Mouse (Mus musculus): ENCODE measurements around the gene Gm20661.

Gene Gm20661

DNA sequence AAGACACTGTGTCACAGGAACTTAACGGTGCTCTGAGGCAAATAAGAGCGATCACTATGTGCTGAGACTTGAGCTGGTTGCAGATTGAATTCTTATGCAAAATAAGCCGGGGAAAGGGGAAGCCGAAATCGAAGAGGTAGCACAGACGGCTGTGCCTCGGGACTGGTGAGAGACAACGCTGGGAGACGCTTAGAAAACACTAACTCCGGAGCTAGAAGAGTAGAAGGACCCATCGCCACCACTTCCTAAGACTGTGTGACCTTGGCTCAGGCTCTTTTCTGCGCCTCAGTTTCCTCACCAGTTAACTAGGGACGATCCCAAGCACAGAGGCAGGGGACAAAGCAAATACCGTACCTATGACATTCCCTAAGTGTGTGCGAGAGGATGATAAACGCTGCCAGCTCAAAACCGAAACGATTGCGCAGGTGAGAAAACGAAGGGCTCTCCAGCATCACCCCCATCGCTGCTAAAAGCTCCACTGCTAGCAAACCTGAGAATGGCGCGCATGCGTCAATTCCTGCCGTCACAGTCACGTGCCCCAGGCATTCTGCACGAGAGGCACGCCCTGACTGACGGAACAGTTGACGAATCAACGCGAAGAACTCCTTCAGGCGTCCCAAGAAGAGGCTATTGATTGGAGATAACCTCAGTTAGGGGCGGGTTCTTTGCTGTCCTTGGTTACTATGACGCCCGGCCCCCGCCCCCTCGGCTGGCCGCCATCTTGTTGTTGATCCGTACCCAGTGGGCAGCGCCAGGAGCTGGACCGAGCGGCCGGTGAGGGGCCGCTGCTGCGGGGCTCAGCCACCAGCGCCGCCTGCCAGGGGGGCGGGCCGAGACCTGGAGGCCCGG, 19.3 kb downstream of the Gm20661 start, which contains the start of gene Ip6k1:
Ip6k1 (plus strand) TSS at position 580 of the 849 bp plus-strand sequence.
- peak; percentile 100 for DNase-seq (ENCODE audit: low read depth, low spot score)

GRCm38 (mm10) chr9:108002778-108003530, 20.1 kb downstream of the Gm20661 start:
- DNase-seq (ENCODE audit: low read depth, low spot score) = no peak

GRCm38 (mm10) chr9:108003531-108003890, 20.7 kb downstream of the Gm20661 start:
- no peak for DNase-seq (ENCODE audit: low read depth, low spot score)

- peak; percentile 63 for DNase-seq (ENCODE audit: low read depth, low spot score)
Measured at GRCm38 (mm10) chr9:108008041-108008440, 25.2 kb downstream of the Gm20661 start.

DNA sequence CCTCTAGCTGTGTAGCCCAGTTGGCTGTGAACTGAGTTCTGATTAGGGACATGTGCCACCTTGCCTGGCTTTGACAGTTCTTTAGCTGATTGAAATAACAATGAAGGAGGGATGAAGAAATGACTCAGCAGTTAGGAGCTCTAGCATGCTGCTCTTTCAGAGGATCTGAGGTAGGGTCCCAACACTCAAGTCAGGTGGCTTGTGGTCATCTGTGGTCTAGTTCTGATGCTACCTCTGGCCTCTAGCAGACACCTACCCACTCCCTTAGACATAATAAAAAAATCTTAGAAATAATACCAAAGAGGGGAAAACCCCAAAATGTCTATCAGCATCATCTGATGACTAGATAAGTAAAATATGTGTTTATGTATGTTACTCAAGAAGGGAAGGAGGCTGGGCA, 27.5 kb downstream of the Gm20661 start:
- no peak for DNase-seq (ENCODE audit: low read depth, low spot score)

- peak; percentile 60 for DNase-seq (ENCODE audit: low read depth, low spot score)
Measured at GRCm38 (mm10) chr9:108013577-108013976, 30.7 kb downstream of the Gm20661 start.

- DNase-seq (ENCODE audit: low read depth, low spot score) = no peak
Measured at GRCm38 (mm10) chr9:108017127-108017526, 34.3 kb downstream of the Gm20661 start.

DNA sequence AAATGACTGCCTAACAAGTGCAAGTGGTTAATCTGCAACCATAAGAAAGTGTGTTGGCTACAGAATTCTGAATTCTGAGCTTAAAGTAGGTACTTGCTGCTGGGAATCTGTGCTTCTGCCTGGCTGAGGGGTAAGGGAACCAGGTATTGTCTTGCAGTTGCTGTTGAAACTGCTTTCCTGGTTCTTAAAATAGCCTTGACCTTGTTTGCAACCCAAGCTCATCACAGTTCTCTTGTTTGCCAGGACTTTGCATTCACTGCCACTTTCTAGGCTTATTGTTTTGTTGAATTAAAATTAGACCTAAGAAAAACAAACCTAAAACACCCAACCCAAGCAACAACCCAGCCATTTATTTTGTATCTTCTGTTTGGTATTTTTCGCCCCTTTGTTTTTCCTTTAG, 37.9 kb downstream of the Gm20661 start:
- DNase-seq (ENCODE audit: low read depth, low spot score) = no peak

- DNase-seq (ENCODE audit: low read depth, low spot score) = no peak
Measured at GRCm38 (mm10) chr9:108023216-108023615, 40.4 kb downstream of the Gm20661 start.

DNA sequence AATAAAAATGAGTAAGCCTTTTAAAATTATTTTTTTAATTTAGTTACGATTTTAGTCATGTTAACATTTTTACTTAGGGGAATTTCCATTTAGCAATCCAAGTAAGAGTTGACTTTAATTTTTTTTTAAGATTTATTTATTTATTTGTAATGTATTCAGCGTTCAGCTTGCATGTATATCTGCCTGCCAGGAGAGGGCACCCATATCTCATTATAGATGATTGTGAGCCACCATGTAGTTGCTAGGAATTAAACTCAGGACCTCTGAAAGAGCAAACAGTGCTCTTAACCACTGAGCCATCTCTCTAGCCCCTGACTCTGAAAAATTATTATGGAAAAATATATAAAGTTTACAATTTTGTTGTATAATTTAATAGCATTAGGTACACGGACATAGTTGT, 43.7 kb downstream of the Gm20661 start:
- no peak for DNase-seq (ENCODE audit: low read depth, low spot score)

GRCm38 (mm10) chr9:108027867-108028266, 45.0 kb downstream of the Gm20661 start:
- DNase-seq (ENCODE audit: low read depth, low spot score) = peak; percentile 34

- peak; percentile 79 for DNase-seq (ENCODE audit: low read depth, low spot score)
Measured at GRCm38 (mm10) chr9:108032126-108032525, 49.3 kb downstream of the Gm20661 start.

GRCm38 (mm10) chr9:108035331-108036156, 52.7 kb downstream of the Gm20661 start:
- DNase-seq (ENCODE audit: low read depth, low spot score) = peak; percentile 38
